Mouse (Mus musculus): Measurements from ENCODE around the gene Cend1. TPM values are rescaled to one million over a fixed set of nuclear protein-coding genes. Genes with fewer than 3 reads are reported as not detected.

Cend1 gene
- polyA plus RNA-seq (2015; fragmentation: Illumina TruSeq; extraction: RNeasy Lipid Tissue Mini Kit (QIAGEN cat#74804); ENCODE audit: low read depth, low replicate concordance) = 400 TPM

DNA sequence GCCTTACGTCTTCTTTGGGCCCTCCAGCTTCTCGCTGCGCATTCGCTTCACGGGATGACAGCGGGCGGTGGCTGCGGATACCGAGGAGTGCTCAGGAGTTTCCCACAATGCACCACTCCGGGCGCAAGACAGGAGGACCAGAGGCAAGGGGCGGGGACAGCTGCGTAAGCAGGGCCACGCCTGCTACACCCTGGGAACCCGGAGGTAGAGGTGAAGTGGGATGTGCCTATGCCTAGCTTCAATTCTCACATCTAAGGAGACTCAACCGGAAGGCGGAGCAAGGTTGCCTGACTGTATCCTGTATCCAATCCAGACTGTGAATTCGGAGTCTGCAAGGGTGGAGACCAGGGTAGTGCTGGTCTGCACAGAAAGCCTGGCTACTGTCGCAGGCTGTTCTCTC, at the start of gene Cend1:
Cend1 (minus strand) TSS at position 182 of the 400 bp plus-strand sequence.

DNA sequence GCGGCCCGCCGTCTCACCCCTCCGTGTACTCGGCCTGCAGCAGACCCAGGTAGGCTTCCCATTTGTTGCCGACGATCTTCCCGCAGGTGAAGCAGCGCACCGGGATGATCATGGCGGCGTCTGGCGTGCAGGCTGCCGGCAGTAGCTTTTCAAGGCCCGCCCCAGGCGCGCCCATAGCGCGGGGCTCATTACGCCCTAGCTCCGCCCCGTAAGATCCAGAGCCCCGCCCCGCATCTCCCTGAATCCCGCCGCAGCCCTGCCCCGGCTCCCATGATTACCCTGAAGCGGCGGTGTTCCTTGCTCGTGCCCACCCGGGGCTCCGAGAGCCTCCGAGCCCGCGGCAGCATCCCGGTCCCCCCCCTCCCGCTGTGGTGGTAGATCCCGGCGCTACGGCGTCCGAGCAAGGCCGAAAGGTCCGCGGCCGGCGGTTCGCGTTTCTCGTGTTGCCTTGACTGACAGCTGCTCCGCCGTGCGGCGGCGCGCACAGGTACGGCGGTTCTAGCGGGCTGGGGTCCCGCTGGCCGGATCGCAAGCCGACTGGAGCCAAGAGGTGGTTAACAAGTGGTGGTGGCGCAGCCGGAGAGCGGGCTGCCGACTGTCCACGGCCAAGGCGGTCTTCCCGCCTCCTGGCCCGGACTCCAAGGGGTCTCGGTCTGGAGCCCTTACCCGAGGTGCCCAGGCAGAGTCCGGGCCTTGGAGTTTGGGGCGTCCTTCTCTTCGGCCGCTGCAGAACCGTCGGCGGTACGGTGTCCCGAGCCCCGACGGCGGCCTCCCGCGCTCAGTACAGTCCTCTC, 45.9 kb upstream of the Cend1 start, which contains the start of the genes Polr2l and Tspan4:
Polr2l (minus strand) TSS at position 122 of the 794 bp plus-strand sequence.
Tspan4 (plus strand) TSS at position 230 of the 794 bp plus-strand sequence.

DNA sequence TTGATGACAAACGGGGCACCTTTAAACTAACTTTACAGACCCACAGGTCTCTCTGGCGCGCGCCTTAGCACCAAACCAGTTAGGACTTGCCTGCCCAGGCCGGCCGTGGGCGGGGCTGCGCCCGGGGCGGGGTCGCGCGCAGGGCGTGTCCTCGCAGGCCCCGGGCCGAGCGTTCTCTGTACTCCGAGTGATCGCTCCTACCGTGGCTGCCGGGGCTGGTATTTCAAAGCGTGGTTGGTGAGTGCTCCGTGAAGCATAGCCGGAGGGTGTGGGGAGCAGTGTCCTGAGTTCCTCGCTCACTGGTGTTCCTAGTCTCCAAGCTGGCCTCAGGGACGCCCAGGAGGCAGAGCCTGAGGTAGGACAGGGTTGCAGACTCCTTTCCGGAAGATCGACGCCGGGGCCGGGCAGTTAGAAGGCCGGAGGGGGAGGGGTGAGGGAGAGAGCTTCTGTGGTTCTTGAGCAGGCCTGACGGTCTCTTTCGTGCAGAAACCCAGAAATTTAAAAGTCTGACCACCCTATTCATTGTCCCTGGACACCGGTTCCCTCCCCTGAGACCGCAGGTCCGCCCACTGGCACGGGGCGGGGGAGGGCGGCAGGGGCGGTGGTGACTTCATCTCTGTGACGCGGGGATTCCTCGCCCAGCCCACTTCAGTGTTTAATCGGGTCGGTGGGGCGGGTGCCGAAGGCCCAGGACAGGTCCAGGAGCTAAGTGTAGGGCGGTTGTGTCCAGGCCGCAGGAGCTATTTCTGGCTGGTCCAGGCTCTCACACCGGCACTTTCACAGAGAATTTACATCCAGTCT, 38.1 kb upstream of the Cend1 start, which contains the start of gene Cd151:
Cd151 (plus strand) TSS at position 163 of the 801 bp plus-strand sequence.

DNA sequence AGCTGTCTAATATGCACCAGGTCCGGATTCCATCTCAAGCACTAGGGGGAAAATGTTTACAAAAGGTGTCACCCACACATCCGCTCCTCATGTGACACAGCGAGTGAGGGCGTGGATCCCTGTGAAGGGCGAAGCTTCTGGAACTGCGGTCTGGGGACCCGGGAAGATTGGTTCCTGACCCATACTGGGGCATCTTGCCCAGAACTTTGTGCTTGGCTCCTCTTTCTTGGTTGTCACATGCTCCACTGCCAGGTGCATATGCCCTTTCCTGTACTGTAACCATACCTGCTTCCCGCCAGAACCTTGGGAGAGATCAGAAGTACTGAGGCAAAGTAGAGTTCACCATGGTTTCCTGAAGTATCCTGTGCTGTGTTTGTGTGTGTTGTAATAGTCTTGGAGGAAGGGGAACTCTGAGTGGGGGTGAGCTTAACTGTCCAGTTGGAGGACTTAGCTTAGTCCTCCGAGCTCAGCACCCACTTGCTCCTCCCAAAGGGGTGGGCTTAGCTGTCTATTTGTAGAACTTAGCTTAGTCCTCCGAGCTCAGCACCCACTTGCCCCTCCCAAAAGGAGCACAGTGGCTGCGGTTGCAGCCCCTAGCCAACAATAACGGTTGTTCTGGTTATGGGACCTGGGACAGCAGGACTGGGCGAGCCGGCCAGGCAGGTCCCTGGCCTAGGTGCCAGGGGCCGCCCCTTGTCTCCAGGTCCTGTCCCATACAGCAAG, 31.3 kb upstream of the Cend1 start, which contains the start of gene Cracr2b:
Cracr2b (plus strand) TSS at position 704 of the 723 bp plus-strand sequence.

DNA sequence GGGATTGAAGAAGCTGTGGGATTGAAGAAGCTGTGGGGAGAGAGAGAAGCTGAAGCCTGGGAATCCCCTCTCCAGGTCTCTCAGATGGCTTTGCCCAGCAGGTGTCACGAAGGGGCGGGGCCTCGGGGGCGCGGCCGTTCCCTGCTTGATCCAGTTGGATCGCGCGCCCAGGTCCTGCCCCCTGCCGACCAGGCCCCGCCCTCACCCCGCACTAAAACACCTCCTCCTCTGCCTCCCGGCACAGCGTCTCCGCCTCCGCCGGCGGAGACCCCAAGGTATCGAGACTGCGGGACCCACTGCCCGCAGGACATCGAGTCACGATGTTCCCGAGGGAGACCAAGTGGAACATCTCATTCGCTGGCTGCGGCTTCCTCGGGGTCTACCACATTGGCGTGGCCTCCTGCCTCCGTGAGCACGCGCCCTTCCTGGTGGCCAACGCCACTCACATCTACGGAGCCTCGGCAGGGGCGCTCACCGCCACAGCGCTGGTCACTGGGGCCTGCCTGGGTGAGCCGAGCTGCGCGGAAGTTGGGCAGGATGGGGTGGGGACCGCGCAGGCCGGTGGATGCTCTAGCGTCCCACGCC, 25.8 kb upstream of the Cend1 start, which contains the start of gene Pnpla2:
Pnpla2 (plus strand) TSS at position 232 of the 585 bp plus-strand sequence.

DNA sequence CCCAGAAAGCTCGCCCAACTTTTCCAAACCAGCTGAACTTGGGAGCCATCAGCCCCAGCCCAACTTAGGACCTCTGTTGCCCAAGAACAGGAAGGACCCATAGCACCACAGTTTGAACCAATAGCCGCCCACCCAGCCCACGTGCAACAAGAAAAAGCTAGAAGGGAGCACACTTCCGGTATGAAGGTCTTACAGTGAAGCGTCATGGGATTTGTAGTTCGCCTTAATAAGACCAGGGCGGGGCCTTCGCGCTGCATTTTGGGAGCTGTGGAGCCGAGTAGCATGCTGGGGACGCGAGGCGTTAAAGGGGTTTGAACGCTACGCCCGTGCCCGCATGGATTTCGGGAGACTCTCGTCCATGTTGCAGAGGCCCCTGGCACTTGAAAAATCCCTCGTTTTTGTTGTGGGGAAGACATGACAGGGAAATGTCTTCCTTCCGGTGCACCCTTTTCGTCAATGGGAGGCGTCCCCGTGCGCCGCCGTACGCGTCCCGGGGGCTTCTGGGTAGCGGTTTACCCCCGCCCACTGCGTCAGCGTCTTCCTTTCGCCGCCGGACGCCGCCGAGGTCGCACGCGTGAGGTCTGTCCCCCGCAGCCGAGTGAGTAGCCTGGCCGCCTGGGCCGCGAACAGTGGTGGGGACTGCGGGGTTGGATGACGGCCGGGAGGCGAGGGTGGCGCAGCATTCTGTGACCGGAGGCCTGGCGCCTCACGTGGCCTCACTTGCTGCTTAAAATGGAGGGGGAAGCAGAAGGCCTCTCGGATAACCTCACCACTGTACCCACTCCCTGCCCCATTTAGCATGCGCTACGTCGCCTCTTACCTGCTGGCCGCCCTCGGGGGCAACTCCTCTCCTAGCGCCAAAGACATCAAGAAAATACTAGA, 18.1 kb upstream of the Cend1 start, which contains the start of gene Rplp2:
Rplp2 (plus strand) TSS at position 261 of the 882 bp plus-strand sequence.

DNA sequence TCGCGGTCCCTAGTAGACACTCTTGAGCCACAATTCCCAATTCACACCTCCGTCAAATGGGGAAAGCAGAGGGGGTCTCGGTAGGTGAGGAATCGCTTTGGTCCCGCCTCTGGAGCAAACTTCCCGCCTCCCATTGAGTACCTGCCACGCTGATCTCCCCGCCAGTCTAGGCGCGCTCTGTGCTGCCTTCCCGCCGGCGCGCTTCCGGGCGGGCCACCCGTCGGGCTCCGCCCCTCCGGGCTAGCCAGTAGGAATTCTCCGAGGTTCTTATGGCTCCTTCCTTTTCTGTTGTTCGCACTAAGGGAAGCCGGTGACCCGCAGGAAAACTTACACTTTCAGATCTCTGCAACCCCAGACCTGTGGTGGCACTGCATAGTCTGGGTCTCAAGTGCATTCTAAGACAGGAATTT, 14.5 kb upstream of the Cend1 start, which contains the start of gene Pidd1:
Pidd1 (minus strand) TSS at position 198 of the 410 bp plus-strand sequence.

DNA sequence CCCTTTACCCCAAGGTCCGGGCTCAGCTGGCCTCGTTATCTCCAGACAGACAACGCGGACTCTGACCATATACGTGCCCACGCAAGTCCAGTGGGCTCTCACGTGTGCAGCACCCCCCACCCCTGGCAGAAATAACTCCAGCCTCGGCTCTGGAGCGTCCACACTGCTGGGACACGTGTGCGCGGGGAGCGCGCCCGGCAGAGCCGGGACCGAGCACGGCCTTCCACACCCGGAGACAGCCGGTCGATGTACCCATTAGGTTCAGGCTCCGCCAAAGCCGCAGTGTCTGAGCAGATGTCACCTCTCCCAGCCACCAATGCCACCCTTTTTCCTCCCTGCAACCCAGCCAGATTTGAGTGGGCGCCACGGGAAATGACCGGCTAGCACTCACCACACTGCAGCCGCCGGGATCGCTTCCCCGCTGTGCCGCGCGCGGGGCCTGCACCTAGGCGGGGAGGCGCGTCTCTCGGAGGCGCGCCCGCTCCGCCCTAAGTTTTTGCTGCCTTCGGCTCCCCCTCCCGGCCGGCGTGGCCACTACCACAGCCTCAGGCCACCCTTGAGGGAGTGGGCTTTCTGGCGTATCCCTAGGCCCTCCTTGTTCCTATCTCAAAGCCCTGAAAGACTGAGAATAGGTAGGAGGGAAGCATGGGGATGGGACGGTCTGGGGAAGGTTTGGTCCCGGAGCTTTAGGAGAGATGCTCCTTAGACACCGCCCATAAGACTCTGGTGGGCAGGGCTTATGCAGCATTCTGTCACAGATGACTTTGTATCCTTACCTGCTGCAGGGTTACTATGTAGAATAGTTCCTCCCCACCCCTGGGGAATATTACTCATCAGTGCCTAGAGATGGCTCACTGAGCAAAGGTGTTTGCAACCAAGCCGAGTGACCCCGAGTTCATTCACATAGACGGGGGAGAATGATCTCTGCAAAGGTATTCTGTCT, 8.2 kb upstream of the Cend1 start, which contains the start of gene Slc25a22:
Slc25a22 (minus strand) TSS at position 715 of the 943 bp plus-strand sequence.

DNA sequence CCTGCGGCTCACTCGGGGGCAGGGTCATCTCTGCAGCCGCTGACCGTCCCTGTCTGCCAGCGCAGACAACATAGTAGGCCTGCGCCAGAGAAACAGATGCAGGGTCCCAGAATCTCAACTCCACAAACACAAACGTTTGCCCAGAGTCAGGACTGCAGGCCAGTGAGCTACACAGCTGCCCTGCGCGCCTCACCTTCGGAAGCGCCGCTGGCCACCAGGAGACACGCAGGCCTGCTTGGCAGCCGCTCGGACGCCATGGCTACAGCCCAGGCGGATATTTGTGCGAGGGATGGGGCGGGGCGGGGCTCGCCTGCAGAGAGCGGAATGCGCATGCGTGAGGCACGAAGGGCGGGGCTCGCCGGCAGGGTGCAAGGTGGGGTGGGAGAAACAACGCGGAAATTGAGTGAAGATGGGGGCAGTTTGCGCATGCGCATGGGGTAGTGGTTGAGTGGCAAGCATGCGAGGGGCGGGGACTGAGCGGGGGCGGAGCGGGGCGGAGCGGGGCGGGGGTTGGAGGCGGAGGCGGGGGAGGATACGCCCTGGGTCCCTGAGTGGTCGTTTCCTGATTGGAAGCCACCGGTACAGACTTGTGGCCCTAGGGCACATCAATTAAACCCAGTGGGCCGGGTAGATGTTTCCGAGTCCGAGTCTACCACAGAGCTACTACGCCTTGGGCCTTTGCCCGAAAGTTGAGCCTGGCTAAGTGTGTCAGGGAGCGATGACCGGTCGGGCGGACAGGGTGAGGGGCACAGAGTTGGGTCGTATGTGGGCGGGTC, 15.3 kb downstream of the Cend1 start, which contains the start of gene Gatd1:
Gatd1 (minus strand) TSS at position 328 of the 776 bp plus-strand sequence.

DNA sequence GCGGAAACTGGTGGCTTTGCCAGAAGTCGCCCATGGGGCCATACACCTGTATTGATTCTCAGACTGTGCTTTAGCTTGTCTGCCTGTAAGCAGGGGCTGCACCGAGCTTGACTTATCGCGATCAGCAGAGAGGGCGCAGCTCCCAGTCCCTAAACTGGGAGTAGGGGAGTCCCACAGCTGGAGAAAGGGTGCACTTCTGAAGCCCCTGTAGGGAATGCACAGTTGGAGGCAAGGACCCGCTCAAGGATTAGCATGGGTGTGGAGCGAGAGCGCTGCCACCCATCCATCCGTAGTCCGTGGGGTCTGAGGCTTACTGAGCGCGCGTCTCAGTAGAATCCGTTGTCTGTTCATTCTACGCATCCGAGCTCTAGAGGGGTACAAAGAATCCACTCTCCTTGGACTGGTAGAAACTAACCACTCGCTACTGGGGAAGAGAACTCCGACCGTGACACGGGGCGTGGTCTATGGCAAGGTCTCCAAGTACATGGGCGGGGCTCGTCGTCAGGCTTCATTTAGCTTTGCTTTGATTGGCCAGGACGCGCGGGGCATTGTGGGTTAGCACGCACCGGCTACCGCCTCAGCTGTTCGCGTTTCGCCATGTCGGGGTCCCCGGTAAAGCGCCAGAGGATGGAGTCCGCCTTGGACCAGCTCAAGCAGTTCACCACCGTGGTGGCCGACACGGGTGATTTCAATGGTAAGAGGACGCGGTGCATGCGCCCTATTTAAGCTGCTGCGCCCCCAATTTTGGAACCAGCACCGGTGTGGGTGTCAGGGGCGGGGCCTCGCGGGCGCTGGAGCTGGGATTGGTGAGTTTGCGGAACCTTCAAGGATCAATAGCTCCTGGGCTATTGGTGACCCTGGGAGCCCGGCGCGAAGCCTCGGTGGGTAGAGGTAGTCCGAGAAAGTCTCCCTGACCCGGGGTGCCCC, 37.4 kb downstream of the Cend1 start, which contains the start of gene Taldo1:
Taldo1 (plus strand) TSS at position 575 of the 927 bp plus-strand sequence.

Other genes with a start within 250 kb of the Cend1 start
- 235 TPM for gene Hras, start 235.5 kb downstream of the Cend1 start, polyA plus RNA-seq (2015; fragmentation: Illumina TruSeq; extraction: RNeasy Lipid Tissue Mini Kit (QIAGEN cat#74804); ENCODE audit: low read depth, low replicate concordance)
- gene Lrrc56, start 235.3 kb downstream of the Cend1 start, polyA plus RNA-seq (2015; fragmentation: Illumina TruSeq; extraction: RNeasy Lipid Tissue Mini Kit (QIAGEN cat#74804); ENCODE audit: low read depth, low replicate concordance) = 3.7 TPM
- not detected for gene Lmntd2, start 215.4 kb downstream of the Cend1 start, polyA plus RNA-seq (2015; fragmentation: Illumina TruSeq; extraction: RNeasy Lipid Tissue Mini Kit (QIAGEN cat#74804); ENCODE audit: low read depth, low replicate concordance)
- 2.9 TPM for gene Rassf7, start 213.6 kb downstream of the Cend1 start, polyA plus RNA-seq (2015; fragmentation: Illumina TruSeq; extraction: RNeasy Lipid Tissue Mini Kit (QIAGEN cat#74804); ENCODE audit: low read depth, low replicate concordance)
- 41.3 TPM for gene Phrf1, start 200.7 kb downstream of the Cend1 start, polyA plus RNA-seq (2015; fragmentation: Illumina TruSeq; extraction: RNeasy Lipid Tissue Mini Kit (QIAGEN cat#74804); ENCODE audit: low read depth, low replicate concordance)
- 3.1 TPM for gene Irf7, start 163.0 kb downstream of the Cend1 start, polyA plus RNA-seq (2015; fragmentation: Illumina TruSeq; extraction: RNeasy Lipid Tissue Mini Kit (QIAGEN cat#74804); ENCODE audit: low read depth, low replicate concordance)
- gene Cdhr5, start 152.7 kb downstream of the Cend1 start, polyA plus RNA-seq (2015; fragmentation: Illumina TruSeq; extraction: RNeasy Lipid Tissue Mini Kit (QIAGEN cat#74804); ENCODE audit: low read depth, low replicate concordance) = not detected
- gene Sct, start 150.4 kb downstream of the Cend1 start, polyA plus RNA-seq (2015; fragmentation: Illumina TruSeq; extraction: RNeasy Lipid Tissue Mini Kit (QIAGEN cat#74804); ENCODE audit: low read depth, low replicate concordance) = not detected
- 0.25 TPM for gene Drd4, start 137.5 kb downstream of the Cend1 start, polyA plus RNA-seq (2015; fragmentation: Illumina TruSeq; extraction: RNeasy Lipid Tissue Mini Kit (QIAGEN cat#74804); ENCODE audit: low read depth, low replicate concordance)
- gene Deaf1, start 101.8 kb downstream of the Cend1 start, polyA plus RNA-seq (2015; fragmentation: Illumina TruSeq; extraction: RNeasy Lipid Tissue Mini Kit (QIAGEN cat#74804); ENCODE audit: low read depth, low replicate concordance) = 47.0 TPM
- gene Tmem80, start 101.8 kb downstream of the Cend1 start, polyA plus RNA-seq (2015; fragmentation: Illumina TruSeq; extraction: RNeasy Lipid Tissue Mini Kit (QIAGEN cat#74804); ENCODE audit: low read depth, low replicate concordance) = 50.5 TPM
- gene Eps8l2, start 90.6 kb downstream of the Cend1 start, polyA plus RNA-seq (2015; fragmentation: Illumina TruSeq; extraction: RNeasy Lipid Tissue Mini Kit (QIAGEN cat#74804); ENCODE audit: low read depth, low replicate concordance) = 6.6 TPM
- gene Taldo1, start 37.3 kb downstream of the Cend1 start, polyA plus RNA-seq (2015; fragmentation: Illumina TruSeq; extraction: RNeasy Lipid Tissue Mini Kit (QIAGEN cat#74804); ENCODE audit: low read depth, low replicate concordance) = 181 TPM
- gene Gatd1, start 15.4 kb downstream of the Cend1 start, polyA plus RNA-seq (2015; fragmentation: Illumina TruSeq; extraction: RNeasy Lipid Tissue Mini Kit (QIAGEN cat#74804); ENCODE audit: low read depth, low replicate concordance) = 34.3 TPM
- 208 TPM for gene Slc25a22, start 8.4 kb upstream of the Cend1 start, polyA plus RNA-seq (2015; fragmentation: Illumina TruSeq; extraction: RNeasy Lipid Tissue Mini Kit (QIAGEN cat#74804); ENCODE audit: low read depth, low replicate concordance)
- 2.1 TPM for gene Pidd1, start 14.5 kb upstream of the Cend1 start, polyA plus RNA-seq (2015; fragmentation: Illumina TruSeq; extraction: RNeasy Lipid Tissue Mini Kit (QIAGEN cat#74804); ENCODE audit: low read depth, low replicate concordance)
- 731 TPM for gene Rplp2, start 17.9 kb upstream of the Cend1 start, polyA plus RNA-seq (2015; fragmentation: Illumina TruSeq; extraction: RNeasy Lipid Tissue Mini Kit (QIAGEN cat#74804); ENCODE audit: low read depth, low replicate concordance)
- 18.9 TPM for gene Pnpla2, start 25.7 kb upstream of the Cend1 start, polyA plus RNA-seq (2015; fragmentation: Illumina TruSeq; extraction: RNeasy Lipid Tissue Mini Kit (QIAGEN cat#74804); ENCODE audit: low read depth, low replicate concordance)
- gene Cracr2b, start 31.6 kb upstream of the Cend1 start, polyA plus RNA-seq (2015; fragmentation: Illumina TruSeq; extraction: RNeasy Lipid Tissue Mini Kit (QIAGEN cat#74804); ENCODE audit: low read depth, low replicate concordance) = 4.0 TPM
- 42.1 TPM for gene Cd151, start 37.9 kb upstream of the Cend1 start, polyA plus RNA-seq (2015; fragmentation: Illumina TruSeq; extraction: RNeasy Lipid Tissue Mini Kit (QIAGEN cat#74804); ENCODE audit: low read depth, low replicate concordance)
- 45.8 TPM for gene Polr2l, start 45.6 kb upstream of the Cend1 start, polyA plus RNA-seq (2015; fragmentation: Illumina TruSeq; extraction: RNeasy Lipid Tissue Mini Kit (QIAGEN cat#74804); ENCODE audit: low read depth, low replicate concordance)
- gene Tspan4, start 45.7 kb upstream of the Cend1 start, polyA plus RNA-seq (2015; fragmentation: Illumina TruSeq; extraction: RNeasy Lipid Tissue Mini Kit (QIAGEN cat#74804); ENCODE audit: low read depth, low replicate concordance) = 20.6 TPM
- 71.2 TPM for gene Chid1, start 110.4 kb upstream of the Cend1 start, polyA plus RNA-seq (2015; fragmentation: Illumina TruSeq; extraction: RNeasy Lipid Tissue Mini Kit (QIAGEN cat#74804); ENCODE audit: low read depth, low replicate concordance)
- 97.0 TPM for gene Ap2a2, start 132.7 kb upstream of the Cend1 start, polyA plus RNA-seq (2015; fragmentation: Illumina TruSeq; extraction: RNeasy Lipid Tissue Mini Kit (QIAGEN cat#74804); ENCODE audit: low read depth, low replicate concordance)
- gene Muc6, start 225.8 kb upstream of the Cend1 start, polyA plus RNA-seq (2015; fragmentation: Illumina TruSeq; extraction: RNeasy Lipid Tissue Mini Kit (QIAGEN cat#74804); ENCODE audit: low read depth, low replicate concordance) = not detected